Mouse (Mus musculus) liver, embryonic 11.5 days (tissue): ENCODE measurements around the gene Prkd1. TPM values are rescaled to one million over a fixed set of nuclear protein-coding genes. Genes with fewer than 3 reads are reported as not detected.

Experiments
- ATAC-seq: fragments of 200-750 bp; cut with Nextera tagmentation; replicated peaks from 2 replicates; pipeline ENCODE4 v1.8.0; 2017; ENCODE audit warnings: moderate number of reproducible peaks, mild to moderate bottlenecking, moderate TSS enrichment, moderate library complexity; ENCODE audit not compliant: low FRiP score
- DNase-seq: peaks from one replicate; pipeline ENCODE4 v3.0.0-alpha.2; 2017; ENCODE audit warnings: low spot score
- H3K27ac ChIP-seq: fragments of 300-500 bp; sonication (generic); 2 replicates; pipeline ENCODE4 v1.5.1; 2014; ENCODE audit warnings: mild to moderate bottlenecking, low read depth, low read length, control low read depth
- H3K27me3 ChIP-seq: fragments of 300-500 bp; sonication (generic); replicated peaks from 2 replicates; pipeline ENCODE4 v1.6.1; 2014; ENCODE audit warnings: low read length, mixed read lengths; ENCODE audit not compliant: control insufficient read depth, insufficient read depth
- H3K36me3 ChIP-seq: fragments of 300-500 bp; sonication (generic); 2 replicates; pipeline ENCODE4 v1.6.1; 2014; ENCODE audit warnings: mild to moderate bottlenecking, low read length, moderate library complexity, mixed read lengths; ENCODE audit not compliant: control insufficient read depth, insufficient read depth
- H3K4me1 ChIP-seq: fragments of 300-500 bp; sonication (generic); replicated peaks from 2 replicates; pipeline ENCODE4 v1.6.1; 2014; ENCODE audit warnings: low read length, mixed read lengths; ENCODE audit not compliant: control insufficient read depth, insufficient read depth
- H3K4me2 ChIP-seq: fragments of 300-500 bp; sonication (generic); 2 replicates; pipeline ENCODE4 v1.6.1; 2014; ENCODE audit warnings: mild to moderate bottlenecking, control low read depth, moderate library complexity
- H3K4me3 ChIP-seq: fragments of 300-500 bp; sonication (generic); 2 replicates; pipeline ENCODE4 v1.5.1; 2014; ENCODE audit warnings: low read depth, low read length, control low read depth
- H3K9ac ChIP-seq: fragments of 300-500 bp; sonication (generic); 2 replicates; pipeline ENCODE4 v1.6.1; 2014; ENCODE audit warnings: low read depth, low read length, control low read depth
- H3K9me3 ChIP-seq: fragments of 300-500 bp; sonication (generic); 2 replicates; pipeline ENCODE4 v1.6.1; 2016; ENCODE audit warnings: low read length, inconsistent platforms, mixed read lengths; ENCODE audit not compliant: control insufficient read depth
- WGBS: fragments of 180-500 bp; shearing (Covaris S2); extraction: QIAGEN DNeasy Blood & Tissue Kit; methylation state at CpG from one replicate; pipeline ENCODE4 v1.1.7; 2014; 5-methylcytosine and 5-hydroxymethylcytosine counted together
- polyA plus RNA-seq: library from polyadenylated mRNA; unstranded; fragments of >200 nt; fragmentation: Nextera tagmentation; extraction: Ambion mirVana; gene quantifications from 2 replicates; pipeline ENCODE4 v1.2.1, GENCODE M21; 2014

The Prkd1 gene
- polyA plus RNA-seq, 1 experiment from 2014 or later = 2.6 TPM

- H3K4me3 ChIP-seq = no peak overlapping the region
- no peaks in the 10 kb centered on the region for H3K27me3 ChIP-seq
- H3K4me2 ChIP-seq = no peak overlapping the region
- no peaks in the 10 kb centered on the region for H3K9me3 ChIP-seq
- DNase-seq = no peak
- H3K9ac ChIP-seq = no peak overlapping the region
- ATAC-seq = no peak
- H3K36me3 ChIP-seq = no peaks in the 10 kb centered on the region
- WGBS = 70% methylated on average over 5 of the region's 5 CpGs
- no peak overlapping the region for H3K27ac ChIP-seq
- no peaks in the 10 kb centered on the region for H3K4me1 ChIP-seq
Measured at GRCm38 (mm10) chr12:50545610-50545919, 103.3 kb downstream of the Prkd1 start.

- Histone ChIP-seq H3K4me1 (no peaks in the 10 kb centered on the region), H3K4me3 (no peak overlapping the region), H3K4me2 (no peak overlapping the region), H3K9me3 (no peaks in the 10 kb centered on the region), H3K27ac (no peak overlapping the region), H3K36me3 (no peaks in the 10 kb centered on the region), H3K27me3 (no peaks in the 10 kb centered on the region), H3K9ac (no peak overlapping the region)
- DNase-seq (no peak), ATAC-seq (no peak)
- 52% methylated on average over 8 of the region's 8 CpGs for WGBS
Measured at GRCm38 (mm10) chr12:50544855-50545609, 103.9 kb downstream of the Prkd1 start.

- no peaks in the 10 kb centered on the region for H3K9me3 ChIP-seq
- H3K4me3 ChIP-seq = no peak overlapping the region
- no peaks in the 10 kb centered on the region for H3K36me3 ChIP-seq
- no peak overlapping the region for H3K4me2 ChIP-seq
- DNase-seq (no peak), ATAC-seq (no peak)
- no peaks in the 10 kb centered on the region for H3K27me3 ChIP-seq
- H3K4me1 ChIP-seq = no peaks in the 10 kb centered on the region
- H3K27ac ChIP-seq = no peak overlapping the region
- WGBS = 89% methylated on average over 5 of the region's 5 CpGs
- no peak overlapping the region for H3K9ac ChIP-seq
Measured at GRCm38 (mm10) chr12:50540793-50541192, 108.1 kb downstream of the Prkd1 start.

- ATAC-seq = no peak
- Histone ChIP-seq H3K4me2 (no peak overlapping the region), H3K27ac (no peak overlapping the region), H3K9ac (no peak overlapping the region), H3K36me3 (no peaks in the 10 kb centered on the region), H3K4me3 (no peak overlapping the region), H3K4me1 (no peaks in the 10 kb centered on the region), H3K27me3 (no peaks in the 10 kb centered on the region), H3K9me3 (no peaks in the 10 kb centered on the region)
- DNase-seq = no peak
- WGBS = 84% methylated on average over 3 of the region's 3 CpGs
Measured at GRCm38 (mm10) chr12:50538296-50538965, 110.5 kb downstream of the Prkd1 start.

- Histone ChIP-seq H3K36me3 (no peaks in the 10 kb centered on the region), H3K27me3 (no peaks in the 10 kb centered on the region), H3K4me1 (no peaks in the 10 kb centered on the region), H3K9me3 (no peaks in the 10 kb centered on the region), H3K4me3 (no peak overlapping the region), H3K27ac (no peak overlapping the region), H3K9ac (no peak overlapping the region), H3K4me2 (no peak overlapping the region)
- WGBS = 71% methylated on average over 2 of the region's 2 CpGs
- ATAC-seq = no peak
- DNase-seq = no peak
Measured at GRCm38 (mm10) chr12:50537761-50538160, 111.1 kb downstream of the Prkd1 start.

GRCm38 (mm10) chr12:50537006-50537405 is 111.9 kb downstream of the Prkd1 start:
- WGBS = 62% methylated on average over 1 of the region's 1 CpGs
- no peaks in the 10 kb centered on the region for H3K4me1 ChIP-seq
- no peaks in the 10 kb centered on the region for H3K9me3 ChIP-seq
- ATAC-seq (no peak), DNase-seq (no peak)
- no peaks in the 10 kb centered on the region for H3K27me3 ChIP-seq
- no peak overlapping the region for H3K4me3 ChIP-seq
- no peak overlapping the region for H3K27ac ChIP-seq
- H3K36me3 ChIP-seq = no peaks in the 10 kb centered on the region
- no peak overlapping the region for H3K9ac ChIP-seq
- H3K4me2 ChIP-seq = no peak overlapping the region

- DNase-seq (no peak), ATAC-seq (no peak)
- no peaks in the 10 kb centered on the region for H3K27me3 ChIP-seq
- no peak overlapping the region for H3K27ac ChIP-seq
- H3K4me3 ChIP-seq = no peak overlapping the region
- no peaks in the 10 kb centered on the region for H3K9me3 ChIP-seq
- no peak overlapping the region for H3K9ac ChIP-seq
- 80% methylated on average over 1 of the region's 1 CpGs for WGBS
- H3K4me1 ChIP-seq = no peaks in the 10 kb centered on the region
- H3K36me3 ChIP-seq = no peaks in the 10 kb centered on the region
- H3K4me2 ChIP-seq = no peak overlapping the region
Measured at GRCm38 (mm10) chr12:50528633-50529032, 120.3 kb downstream of the Prkd1 start.

GRCm38 (mm10) chr12:50524061-50524460 is 124.8 kb downstream of the Prkd1 start:
- H3K4me3 ChIP-seq = no peak overlapping the region
- H3K36me3 ChIP-seq = no peaks in the 10 kb centered on the region
- no peak overlapping the region for H3K27ac ChIP-seq
- ATAC-seq (no peak), DNase-seq (no peak)
- no peaks in the 10 kb centered on the region for H3K4me1 ChIP-seq
- 84% methylated on average over 2 of the region's 2 CpGs for WGBS
- no peaks in the 10 kb centered on the region for H3K27me3 ChIP-seq
- no peak overlapping the region for H3K9ac ChIP-seq
- no peak overlapping the region for H3K4me2 ChIP-seq
- no peaks in the 10 kb centered on the region for H3K9me3 ChIP-seq

GRCm38 (mm10) chr12:50514526-50514925 is 134.4 kb downstream of the Prkd1 start:
- no peaks in the 10 kb centered on the region for H3K4me1 ChIP-seq
- ATAC-seq = no peak
- WGBS = 78% methylated on average over 2 of the region's 2 CpGs
- H3K4me3 ChIP-seq = no peak overlapping the region
- H3K27me3 ChIP-seq = no peaks in the 10 kb centered on the region
- no peak for DNase-seq
- H3K4me2 ChIP-seq = no peak overlapping the region
- no peak overlapping the region for H3K27ac ChIP-seq
- H3K36me3 ChIP-seq = no peaks in the 10 kb centered on the region
- no peaks in the 10 kb centered on the region for H3K9me3 ChIP-seq
- H3K9ac ChIP-seq = no peak overlapping the region
